Mouse (Mus musculus): ENCODE measurements around the gene Ypel1.
A peak's percentile ranks its signal among the peaks of the same experiment; 100 is the strongest.

Ypel1 gene

GRCm38 (mm10) chr16:17069511-17070443 lies at the start of gene Ypel1:
Gene Ypel1 (plus strand): TSS chr16:17069696.
- peak; percentile 90 for DNase-seq (ENCODE audit: low spot score)

- DNase-seq (ENCODE audit: low spot score) = peak; percentile 9
These were observed 44.9 kb upstream of the Ypel1 start for GRCm38 (mm10) chr16:17024469-17025148.

DNA sequence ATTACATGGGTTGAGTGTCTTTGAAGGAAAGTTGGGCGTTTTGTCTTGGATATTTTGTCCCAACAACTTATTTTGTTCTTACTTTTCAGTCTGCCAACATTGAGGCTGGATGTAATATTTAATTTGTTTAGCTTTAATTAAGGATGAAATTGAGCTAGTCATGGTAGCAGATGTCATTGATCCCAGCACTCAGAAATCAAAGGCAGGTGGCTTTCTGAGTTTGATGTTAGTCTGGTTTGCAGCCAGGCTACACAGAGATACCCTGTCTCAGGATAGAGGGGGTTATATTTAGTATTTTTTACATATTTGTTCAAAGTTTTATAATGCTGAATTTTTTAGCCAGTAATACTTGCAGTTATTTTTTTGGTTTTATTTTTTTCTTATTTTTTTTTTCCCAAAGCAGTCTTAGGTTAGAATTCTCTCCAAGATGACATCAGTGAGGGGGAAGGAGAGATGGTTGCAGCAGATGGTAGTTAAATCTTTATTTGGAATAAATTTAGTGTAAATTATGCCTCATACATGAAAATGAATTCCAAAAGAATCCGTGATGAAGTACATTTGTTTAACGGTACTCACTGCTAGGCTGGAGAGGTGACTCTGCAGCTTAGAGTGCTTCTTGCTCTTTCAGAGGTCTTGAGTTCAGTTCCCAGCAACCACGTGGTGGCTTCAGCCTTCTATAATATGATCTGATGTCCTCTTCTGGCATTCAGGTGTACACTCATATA lies 39.4 kb upstream of the Ypel1 start:
- DNase-seq (ENCODE audit: low spot score) = no peak

- DNase-seq (ENCODE audit: low spot score) = no peak
These were observed 35.7 kb upstream of the Ypel1 start for GRCm38 (mm10) chr16:17033754-17034153.

DNA sequence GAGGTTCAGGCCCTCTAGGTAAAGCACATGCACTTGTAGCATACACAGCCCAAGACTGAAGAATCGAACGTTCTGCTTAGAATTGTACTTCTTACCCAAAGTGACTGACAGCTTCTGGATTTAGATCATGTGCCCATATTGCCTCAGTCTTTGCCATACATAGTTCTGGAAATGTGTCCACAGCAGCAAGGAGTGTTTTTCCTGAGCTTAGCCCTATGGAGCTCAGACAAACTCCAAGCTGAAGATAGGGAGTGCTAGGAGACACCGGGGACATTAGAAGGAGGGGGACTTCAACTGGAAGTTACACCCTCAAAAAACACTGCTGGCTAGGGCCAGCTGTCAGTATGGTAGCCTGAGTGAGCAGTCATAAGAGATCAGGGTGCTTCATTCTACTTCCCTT lies 28.8 kb upstream of the Ypel1 start:
- DNase-seq (ENCODE audit: low spot score) = no peak

DNA sequence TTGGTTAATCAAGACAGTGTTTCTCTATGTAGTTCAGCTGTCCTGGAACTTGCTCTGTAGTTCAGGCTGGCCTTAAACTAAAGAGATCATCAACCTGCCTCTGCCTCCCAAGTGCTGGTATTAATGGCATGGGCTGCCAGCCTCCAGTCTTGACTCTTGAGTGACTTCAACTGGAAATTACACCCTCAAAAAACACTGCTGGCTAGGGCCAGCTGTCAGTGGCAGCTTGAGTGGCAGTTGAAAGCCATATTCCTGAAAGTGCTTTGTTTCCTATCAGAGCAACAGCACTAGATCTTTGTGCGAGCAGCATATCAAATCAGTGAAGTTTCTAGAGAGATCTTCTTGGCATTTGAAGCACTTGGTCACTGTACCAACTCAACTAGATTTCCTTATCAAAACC lies 28.1 kb upstream of the Ypel1 start:
- no peak for DNase-seq (ENCODE audit: low spot score)

DNA sequence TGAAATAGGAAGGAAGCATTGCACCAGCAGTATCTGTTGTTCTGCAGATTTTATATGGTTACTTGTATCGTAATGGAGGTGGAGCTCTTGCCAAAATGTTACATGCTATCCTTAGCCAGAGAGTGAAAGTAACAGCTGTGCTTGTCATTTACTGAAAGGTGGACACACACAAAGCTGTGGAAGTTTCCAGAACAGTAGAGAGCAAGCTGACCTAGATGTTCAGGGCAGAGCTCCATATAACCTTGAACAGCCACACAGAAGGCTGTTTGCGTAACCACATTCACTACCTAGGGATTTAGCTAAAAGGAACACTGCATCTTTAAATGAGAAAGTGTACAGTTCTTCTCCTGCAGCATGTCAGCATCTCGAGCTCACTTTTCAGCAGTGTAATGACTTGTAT lies 25.2 kb upstream of the Ypel1 start:
- DNase-seq (ENCODE audit: low spot score) = no peak

DNA sequence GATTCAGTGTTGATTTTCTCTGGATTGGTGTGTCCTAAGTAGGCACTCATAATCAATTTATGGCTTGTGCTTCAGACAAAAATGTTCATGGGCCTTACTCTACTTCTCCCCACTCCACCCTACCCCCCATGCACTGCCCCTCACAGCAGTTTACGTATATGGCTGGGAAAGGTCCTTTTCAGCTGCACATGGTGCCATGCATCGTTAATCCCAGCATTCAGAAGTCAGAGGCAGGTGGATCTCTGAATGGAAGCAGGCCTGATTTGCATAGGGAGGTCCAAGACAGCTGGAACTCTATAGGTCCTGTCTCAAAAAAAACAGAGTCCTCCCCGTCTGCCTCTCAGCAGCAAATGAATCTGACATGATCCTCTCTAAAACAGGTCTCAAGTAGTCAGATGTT lies 24.2 kb upstream of the Ypel1 start:
- DNase-seq (ENCODE audit: low spot score) = no peak

DNA sequence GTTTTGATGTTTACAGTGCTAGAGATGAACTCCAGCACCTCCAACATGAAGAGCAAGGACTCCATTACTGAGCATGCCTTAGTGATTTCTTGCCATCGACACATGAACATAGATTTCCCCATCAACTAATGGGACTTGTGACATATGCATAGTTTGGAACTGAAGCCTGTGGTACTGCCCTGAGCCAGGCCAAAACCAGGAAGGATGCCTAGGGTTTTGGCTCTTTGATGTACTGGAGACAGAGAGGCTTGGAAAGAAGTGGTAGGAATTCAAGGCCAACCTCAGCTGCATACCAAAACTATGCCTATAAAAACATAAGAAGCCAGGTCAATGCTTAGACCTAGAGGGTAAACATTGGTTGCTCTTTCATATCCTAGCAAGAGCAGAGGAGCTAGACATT lies 19.6 kb upstream of the Ypel1 start:
- no peak for DNase-seq (ENCODE audit: low spot score)

DNA sequence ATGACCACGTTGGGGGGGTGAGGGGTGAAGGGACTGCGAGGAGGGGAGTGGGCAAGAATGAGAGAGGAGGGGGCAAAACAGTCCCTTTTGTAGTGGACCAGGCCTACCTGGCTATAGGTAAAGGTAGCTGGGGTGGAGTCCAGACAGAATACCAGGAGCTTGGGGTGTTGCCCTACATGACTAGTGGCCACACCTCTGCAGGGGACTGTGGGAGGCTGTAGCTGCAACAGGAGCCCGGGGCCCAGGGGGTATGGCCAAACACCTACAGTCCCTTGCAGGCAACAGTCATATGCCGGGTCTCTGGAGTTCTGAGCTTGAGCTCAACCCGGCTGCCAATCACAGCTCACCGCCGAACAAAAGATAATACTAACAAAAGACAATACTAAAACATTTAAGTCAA lies 17.4 kb upstream of the Ypel1 start:
- DNase-seq (ENCODE audit: low spot score) = no peak

- DNase-seq (ENCODE audit: low spot score) = no peak
These were observed 15.6 kb upstream of the Ypel1 start for GRCm38 (mm10) chr16:17053903-17054302.

- DNase-seq (ENCODE audit: low spot score) = no peak
These were observed 13.9 kb upstream of the Ypel1 start for GRCm38 (mm10) chr16:17055584-17055983.

GRCm38 (mm10) chr16:17062338-17062737 lies 7.2 kb upstream of the Ypel1 start:
- no peak for DNase-seq (ENCODE audit: low spot score)

GRCm38 (mm10) chr16:17067552-17067951 lies 1.9 kb upstream of the Ypel1 start:
- DNase-seq (ENCODE audit: low spot score) = no peak

- no peak for DNase-seq (ENCODE audit: low spot score)
These were observed 1.2 kb downstream of the Ypel1 start for GRCm38 (mm10) chr16:17070716-17071115.

- DNase-seq (ENCODE audit: low spot score) = no peak
These were observed 3.5 kb downstream of the Ypel1 start for GRCm38 (mm10) chr16:17073000-17073399.

- DNase-seq (ENCODE audit: low spot score) = no peak
These were observed 6.8 kb downstream of the Ypel1 start for GRCm38 (mm10) chr16:17076301-17076700.

- no peak for DNase-seq (ENCODE audit: low spot score)
These were observed 7.4 kb downstream of the Ypel1 start for GRCm38 (mm10) chr16:17076869-17077268.

DNA sequence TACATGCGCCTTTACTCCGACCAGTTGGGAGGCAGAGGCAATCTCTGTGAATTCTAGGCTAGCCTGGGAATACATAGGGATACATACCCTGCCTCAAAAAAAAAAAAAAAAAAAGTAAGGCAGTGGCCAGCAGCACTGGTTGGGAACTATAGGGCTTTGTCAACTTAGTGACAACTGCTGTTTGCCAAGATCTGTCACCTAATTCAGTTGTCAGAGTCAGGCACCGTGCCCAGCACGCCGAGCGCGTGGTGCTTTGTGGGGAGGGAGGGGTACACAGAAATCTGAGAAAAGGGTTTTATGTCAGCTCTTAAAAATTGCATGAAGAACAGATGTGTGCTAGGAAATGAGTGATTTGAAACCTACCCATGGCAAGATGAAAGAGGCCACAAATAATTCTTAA lies 8.6 kb downstream of the Ypel1 start:
- DNase-seq (ENCODE audit: low spot score) = no peak

DNA sequence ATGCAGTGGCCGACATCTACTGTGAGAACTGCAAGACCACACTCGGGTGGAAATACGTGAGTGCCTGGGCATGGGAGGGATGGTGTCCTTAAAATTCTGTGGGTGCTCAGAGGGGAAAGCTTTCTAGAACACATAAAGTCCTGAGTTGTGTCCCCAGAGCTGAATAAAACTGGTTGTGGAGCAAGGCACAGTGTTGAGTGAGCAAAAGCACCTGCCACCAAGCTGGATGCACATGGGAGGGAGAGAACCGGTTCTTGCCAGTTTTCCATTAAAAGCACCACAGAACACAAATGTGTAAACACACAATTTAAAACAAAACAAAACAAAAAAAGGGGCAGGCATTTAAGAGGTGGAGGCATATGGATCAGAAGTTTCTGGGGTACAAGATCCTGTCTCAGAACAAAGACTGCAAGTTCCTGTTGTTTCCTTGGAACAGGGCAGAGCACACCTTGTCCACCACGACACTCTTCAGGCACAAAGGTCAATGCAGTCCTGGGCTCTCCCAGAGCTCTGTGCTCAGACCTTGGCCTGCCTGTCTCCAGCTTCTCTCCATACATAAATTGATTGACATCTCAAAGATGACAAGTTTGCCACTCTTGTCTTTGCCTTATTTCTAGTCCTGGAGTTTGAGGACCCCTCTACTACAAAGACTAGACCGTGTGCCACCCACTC lies 12.8 kb downstream of the Ypel1 start:
- DNase-seq (ENCODE audit: low spot score) = no peak

DNA sequence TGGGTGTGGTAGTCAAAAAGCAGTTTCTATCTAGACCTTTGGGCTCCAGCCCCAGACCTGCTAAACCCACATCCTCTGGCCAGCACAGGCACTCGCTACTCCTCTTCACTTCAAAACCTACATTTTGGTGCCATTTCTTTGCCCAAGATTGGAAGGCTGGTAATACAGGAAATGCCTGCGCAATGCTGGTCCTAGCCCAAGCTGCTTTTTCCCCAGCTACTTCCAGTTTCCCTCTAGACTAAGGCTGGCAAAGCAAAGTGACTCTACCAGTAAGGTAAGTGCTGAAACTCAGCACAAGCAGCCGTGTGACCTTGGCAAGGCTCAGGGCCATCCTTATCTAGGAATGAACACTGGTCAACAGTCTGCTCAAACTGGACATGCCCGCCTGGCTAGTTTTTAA lies 16.1 kb downstream of the Ypel1 start:
- DNase-seq (ENCODE audit: low spot score) = peak; percentile 61

- DNase-seq (ENCODE audit: low spot score) = no peak
These were observed 16.7 kb downstream of the Ypel1 start for GRCm38 (mm10) chr16:17086241-17086640.
